Mouse (Mus musculus) E14TG2a.4 (cell line): Measurements from ENCODE around the gene Tomm6.

Experiments
- CTCF ChIP-seq: conservative IDR thresholded peaks from 2 replicates; pipeline ENCODE4 v1.5.1; 2014; ENCODE audit warnings: low read length
- POU5F1 ChIP-seq: IDR thresholded peaks from 2 replicates; pipeline ENCODE4 v1.6.1; 2014; ENCODE audit warnings: low read length, borderline replicate concordance

- TF ChIP-seq CTCF (no peak), POU5F1 (no peak)
Observed at GRCm38 (mm10) chr17:47706196-47706595, 18.0 kb upstream of the Tomm6 start.
